Mouse (Mus musculus): Measurements from ENCODE around the gene Hfe2.

The Hfe2 gene

GRCm38 (mm10) chr3:96576005-96576658, 51.2 kb downstream of the Hfe2 start:
- no peak for DNase-seq (ENCODE audit: low spot score)

GRCm38 (mm10) chr3:96576690-96577541, 51.9 kb downstream of the Hfe2 start, which contains the start of gene Gm16253:
Gm16253 (plus strand) TSS chr3:96576984.
- DNase-seq (ENCODE audit: low spot score): peak; percentile 74

- DNase-seq (ENCODE audit: low spot score): no peak
Measured at GRCm38 (mm10) chr3:96577566-96577965, 52.6 kb downstream of the Hfe2 start.
